Mouse (Mus musculus): ENCODE results near the gene Dscaml1. TPM values are rescaled to one million over a fixed set of nuclear protein-coding genes. Genes with fewer than 3 reads are reported as not detected.

Gene Dscaml1
- polyA plus RNA-seq, 1 experiment from 2014 or later = 0.55 TPM

DNA sequence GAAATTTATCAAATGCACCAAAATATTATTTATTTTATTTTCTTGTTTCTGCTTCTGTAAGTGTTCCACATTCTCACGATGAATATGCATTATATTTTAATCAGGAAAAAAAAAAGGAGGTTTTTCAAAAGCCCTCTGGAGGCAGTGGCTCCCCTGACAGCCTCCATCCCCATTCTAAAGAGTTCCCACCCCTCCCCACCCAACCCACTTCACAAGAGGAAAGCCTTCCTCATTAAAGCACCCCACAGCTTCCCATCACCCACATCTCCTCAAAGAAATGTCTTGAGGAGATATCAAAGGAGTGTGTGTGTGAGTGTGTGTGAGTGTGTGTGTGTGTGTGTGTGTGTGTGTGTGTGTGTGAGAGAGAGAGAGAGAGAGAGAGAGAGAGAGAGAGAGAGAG is 188.2 kb downstream of the Dscaml1 start:
- ATAC-seq (ENCODE audit: insufficient number of reproducible peaks, insufficient read depth, low FRiP score, low read depth) = no peak
- no peak overlapping the region for H3K27ac ChIP-seq (replicated peaks in 1 of 2; ENCODE audit: control insufficient read depth in 1 of 2, insufficient read depth in 1 of 2, low read depth in 2 of 2, low read length in 2 of 2)
- no peaks in the 10 kb centered on the region for H3K4me1 ChIP-seq (ENCODE audit: control insufficient read depth in 2 of 2, insufficient read depth in 2 of 2, low read length in 2 of 2)
- WGBS = 74% methylated on average over 1 of the region's 1 CpGs
- H3K27me3 ChIP-seq (ENCODE audit: control insufficient read depth, insufficient read depth, low read length) = 0 out of 2 replicates have a peak, but pooled peaks cover 3% of the 10 kb centered on the region
- no peak overlapping the region for H3K4me3 ChIP-seq (ENCODE audit: control insufficient read depth in 1 of 2, insufficient read depth in 1 of 2, low read depth in 1 of 2, low read length in 2 of 2)
- H3K36me3 ChIP-seq (ENCODE audit: control insufficient read depth, insufficient read depth, low read length) = no peaks in the 10 kb centered on the region
- H3K9me3 ChIP-seq (ENCODE audit: control insufficient read depth, low read length) = no peaks in the 10 kb centered on the region
- no peak overlapping the region for H3K4me2 ChIP-seq (ENCODE audit: low read length)
- no peak overlapping the region for H3K9ac ChIP-seq (ENCODE audit: low read length)

DNA sequence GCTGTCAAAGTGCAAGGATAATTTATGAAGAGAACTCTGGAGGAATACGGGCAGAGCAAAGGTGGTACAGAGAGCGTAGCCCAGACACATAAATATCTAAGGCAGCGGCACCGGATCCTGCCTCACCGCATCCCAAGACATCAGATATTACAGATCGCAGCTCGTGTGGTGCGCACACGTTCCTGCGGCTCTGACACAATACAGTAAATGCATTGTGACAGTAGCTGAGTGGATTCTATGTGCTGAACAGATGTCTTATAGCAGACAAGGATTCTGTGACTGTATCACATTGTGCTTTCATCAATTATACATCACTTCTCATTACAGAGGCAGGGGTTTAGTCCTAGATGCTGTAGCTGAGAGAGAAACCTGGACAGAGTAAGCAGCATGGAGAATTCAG is 191.5 kb downstream of the Dscaml1 start:
- Histone ChIP-seq H3K4me3 (ENCODE audit: control insufficient read depth in 1 of 2, insufficient read depth in 1 of 2, low read depth in 1 of 2, low read length in 2 of 2) (no peak overlapping the region), H3K4me1 (ENCODE audit: control insufficient read depth in 2 of 2, insufficient read depth in 2 of 2, low read length in 2 of 2) (no peaks in the 10 kb centered on the region), H3K36me3 (ENCODE audit: control insufficient read depth, insufficient read depth, low read length) (no peaks in the 10 kb centered on the region), H3K9ac (ENCODE audit: low read length) (no peak overlapping the region), H3K27me3 (ENCODE audit: control insufficient read depth, insufficient read depth, low read length) (0 out of 2 replicates have a peak, but pooled peaks cover 3% of the 10 kb centered on the region), H3K4me2 (ENCODE audit: low read length) (no peak overlapping the region), H3K9me3 (ENCODE audit: control insufficient read depth, low read length) (no peaks in the 10 kb centered on the region), H3K27ac (replicated peaks in 1 of 2; ENCODE audit: control insufficient read depth in 1 of 2, insufficient read depth in 1 of 2, low read depth in 2 of 2, low read length in 2 of 2) (no peak overlapping the region)
- WGBS = 89% methylated on average over 10 of the region's 10 CpGs
- ATAC-seq (ENCODE audit: insufficient number of reproducible peaks, insufficient read depth, low FRiP score, low read depth) = no peak

DNA sequence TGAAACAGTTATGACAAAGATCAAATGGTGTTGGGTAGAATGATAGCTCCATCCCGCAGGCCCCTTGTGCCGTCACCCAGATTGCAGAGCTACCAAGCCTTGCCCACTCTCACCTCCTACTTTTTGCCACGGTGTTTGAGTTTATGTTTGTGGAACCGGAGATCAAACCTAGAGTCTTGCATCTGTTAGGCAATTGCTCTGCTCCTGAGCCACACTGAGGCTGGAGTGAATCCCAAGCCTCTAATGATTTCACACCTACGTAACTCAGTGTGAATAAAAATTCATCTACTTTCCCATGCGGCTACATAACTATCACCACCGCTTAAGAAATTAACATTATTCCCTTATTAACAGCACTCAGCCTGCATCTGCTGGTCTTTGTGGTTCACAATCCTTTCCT is 192.0 kb downstream of the Dscaml1 start:
- Histone ChIP-seq H3K4me1 (ENCODE audit: control insufficient read depth in 2 of 2, insufficient read depth in 2 of 2, low read length in 2 of 2) (no peaks in the 10 kb centered on the region), H3K4me2 (ENCODE audit: low read length) (no peak overlapping the region), H3K4me3 (ENCODE audit: control insufficient read depth in 1 of 2, insufficient read depth in 1 of 2, low read depth in 1 of 2, low read length in 2 of 2) (no peak overlapping the region), H3K36me3 (ENCODE audit: control insufficient read depth, insufficient read depth, low read length) (no peaks in the 10 kb centered on the region), H3K9ac (ENCODE audit: low read length) (no peak overlapping the region), H3K9me3 (ENCODE audit: control insufficient read depth, low read length) (no peaks in the 10 kb centered on the region), H3K27ac (replicated peaks in 1 of 2; ENCODE audit: control insufficient read depth in 1 of 2, insufficient read depth in 1 of 2, low read depth in 2 of 2, low read length in 2 of 2) (no peak overlapping the region), H3K27me3 (ENCODE audit: control insufficient read depth, insufficient read depth, low read length) (0 out of 2 replicates have a peak, but pooled peaks cover 3% of the 10 kb centered on the region)
- no peak for ATAC-seq (ENCODE audit: insufficient number of reproducible peaks, insufficient read depth, low FRiP score, low read depth)
- 81% methylated on average over 7 of the region's 7 CpGs for WGBS

- WGBS = 56% methylated on average over 9 of the region's 9 CpGs
- no peaks in the 10 kb centered on the region for H3K9me3 ChIP-seq (ENCODE audit: control insufficient read depth, low read length)
- H3K27ac ChIP-seq (replicated peaks in 1 of 2; ENCODE audit: control insufficient read depth in 1 of 2, insufficient read depth in 1 of 2, low read depth in 2 of 2, low read length in 2 of 2) = no peak overlapping the region
- H3K27me3 ChIP-seq (ENCODE audit: control insufficient read depth, insufficient read depth, low read length) = peaks cover 8% of the 10 kb centered on the region; the same call in 1 of the 2 replicates
- H3K36me3 ChIP-seq (ENCODE audit: control insufficient read depth, insufficient read depth, low read length) = no peaks in the 10 kb centered on the region
- ATAC-seq (ENCODE audit: insufficient number of reproducible peaks, insufficient read depth, low FRiP score, low read depth) = no peak
- no peaks in the 10 kb centered on the region for H3K4me1 ChIP-seq (ENCODE audit: control insufficient read depth in 2 of 2, insufficient read depth in 2 of 2, low read length in 2 of 2)
- no peak overlapping the region for H3K4me2 ChIP-seq (ENCODE audit: low read length)
- H3K9ac ChIP-seq (ENCODE audit: low read length) = no peak overlapping the region
- no peak overlapping the region for H3K4me3 ChIP-seq (ENCODE audit: control insufficient read depth in 1 of 2, insufficient read depth in 1 of 2, low read depth in 1 of 2, low read length in 2 of 2)
These were observed 193.6 kb downstream of the Dscaml1 start for GRCm38 (mm10) chr9:45620049-45620448.

- no peak overlapping the region for H3K4me2 ChIP-seq (ENCODE audit: low read length)
- H3K27ac ChIP-seq (replicated peaks in 1 of 2; ENCODE audit: control insufficient read depth in 1 of 2, insufficient read depth in 1 of 2, low read depth in 2 of 2, low read length in 2 of 2) = no peak overlapping the region
- WGBS = 91% methylated on average over 4 of the region's 4 CpGs
- H3K4me1 ChIP-seq (ENCODE audit: control insufficient read depth in 2 of 2, insufficient read depth in 2 of 2, low read length in 2 of 2) = no peaks in the 10 kb centered on the region
- no peaks in the 10 kb centered on the region for H3K9me3 ChIP-seq (ENCODE audit: control insufficient read depth, low read length)
- H3K27me3 ChIP-seq (ENCODE audit: control insufficient read depth, insufficient read depth, low read length) = peaks cover 8% of the 10 kb centered on the region; the same call in 1 of the 2 replicates
- H3K36me3 ChIP-seq (ENCODE audit: control insufficient read depth, insufficient read depth, low read length) = no peaks in the 10 kb centered on the region
- ATAC-seq (ENCODE audit: insufficient number of reproducible peaks, insufficient read depth, low FRiP score, low read depth) = no peak
- no peak overlapping the region for H3K9ac ChIP-seq (ENCODE audit: low read length)
- no peak overlapping the region for H3K4me3 ChIP-seq (ENCODE audit: control insufficient read depth in 1 of 2, insufficient read depth in 1 of 2, low read depth in 1 of 2, low read length in 2 of 2)
These were observed 194.5 kb downstream of the Dscaml1 start for GRCm38 (mm10) chr9:45620920-45621319.

GRCm38 (mm10) chr9:45625889-45626446 is 199.5 kb downstream of the Dscaml1 start:
- no peaks in the 10 kb centered on the region for H3K4me1 ChIP-seq (ENCODE audit: control insufficient read depth in 2 of 2, insufficient read depth in 2 of 2, low read length in 2 of 2)
- no peak overlapping the region for H3K4me3 ChIP-seq (ENCODE audit: control insufficient read depth in 1 of 2, insufficient read depth in 1 of 2, low read depth in 1 of 2, low read length in 2 of 2)
- H3K36me3 ChIP-seq (ENCODE audit: control insufficient read depth, insufficient read depth, low read length) = no peaks in the 10 kb centered on the region
- H3K9ac ChIP-seq (ENCODE audit: low read length) = no peak overlapping the region
- ATAC-seq (ENCODE audit: insufficient number of reproducible peaks, insufficient read depth, low FRiP score, low read depth) = no peak
- H3K27me3 ChIP-seq (ENCODE audit: control insufficient read depth, insufficient read depth, low read length) = peaks cover 8% of the 10 kb centered on the region; the same call in 1 of the 2 replicates
- H3K9me3 ChIP-seq (ENCODE audit: control insufficient read depth, low read length) = no peaks in the 10 kb centered on the region
- no peak overlapping the region for H3K4me2 ChIP-seq (ENCODE audit: low read length)
- no peak overlapping the region for H3K27ac ChIP-seq (replicated peaks in 1 of 2; ENCODE audit: control insufficient read depth in 1 of 2, insufficient read depth in 1 of 2, low read depth in 2 of 2, low read length in 2 of 2)
- WGBS = 71% methylated on average over 6 of the region's 6 CpGs

DNA sequence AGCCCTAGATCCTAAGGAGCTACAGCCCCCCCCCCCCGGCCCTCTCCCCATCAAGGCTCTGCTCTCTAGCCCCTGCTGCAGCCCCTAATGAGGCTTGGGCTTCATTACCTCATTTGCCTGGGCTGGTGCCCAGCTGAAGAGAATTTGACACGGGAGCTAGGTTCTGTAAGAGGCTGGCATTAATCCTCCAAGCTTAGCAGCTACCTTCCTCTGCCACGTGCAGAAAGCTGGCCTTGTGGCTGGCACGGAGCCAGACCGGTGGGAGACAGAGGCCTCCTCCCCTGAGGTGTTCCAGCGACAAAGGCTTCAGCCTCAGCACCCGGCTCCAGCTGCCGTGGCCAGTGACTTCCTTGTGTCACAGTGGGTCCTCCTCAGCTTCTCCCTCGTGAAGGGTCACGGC is 206.1 kb downstream of the Dscaml1 start:
- peaks cover 3 to 8% of the 10 kb centered on the region in 2 experiments; a peak in 2 of 4 replicates for H3K4me1 ChIP-seq (ENCODE audit: control insufficient read depth in 2 of 2, insufficient read depth in 2 of 2, low read length in 2 of 2)
- 31% methylated on average over 10 of the region's 10 CpGs for WGBS
- H3K9ac ChIP-seq (ENCODE audit: low read length) = no peak overlapping the region
- ATAC-seq (ENCODE audit: insufficient number of reproducible peaks, insufficient read depth, low FRiP score, low read depth) = 0 out of 2 replicates have a peak, but pooled peaks have one; percentile 43
- no peaks in the 10 kb centered on the region for H3K9me3 ChIP-seq (ENCODE audit: control insufficient read depth, low read length)
- H3K27ac ChIP-seq (replicated peaks in 1 of 2; ENCODE audit: control insufficient read depth in 1 of 2, insufficient read depth in 1 of 2, low read depth in 2 of 2, low read length in 2 of 2) = no peak overlapping the region
- H3K27me3 ChIP-seq (ENCODE audit: control insufficient read depth, insufficient read depth, low read length) = no peaks in the 10 kb centered on the region
- no peak overlapping the region for H3K4me3 ChIP-seq (ENCODE audit: control insufficient read depth in 1 of 2, insufficient read depth in 1 of 2, low read depth in 1 of 2, low read length in 2 of 2)
- H3K4me2 ChIP-seq (ENCODE audit: low read length) = no peak overlapping the region
- no peaks in the 10 kb centered on the region for H3K36me3 ChIP-seq (ENCODE audit: control insufficient read depth, insufficient read depth, low read length)

GRCm38 (mm10) chr9:45633036-45633435 is 206.6 kb downstream of the Dscaml1 start:
- WGBS = 42% methylated on average over 2 of the region's 2 CpGs
- Histone ChIP-seq H3K27ac (replicated peaks in 1 of 2; ENCODE audit: control insufficient read depth in 1 of 2, insufficient read depth in 1 of 2, low read depth in 2 of 2, low read length in 2 of 2) (no peak overlapping the region), H3K4me2 (ENCODE audit: low read length) (no peak overlapping the region), H3K4me3 (ENCODE audit: control insufficient read depth in 1 of 2, insufficient read depth in 1 of 2, low read depth in 1 of 2, low read length in 2 of 2) (no peak overlapping the region), H3K4me1 (ENCODE audit: control insufficient read depth in 2 of 2, insufficient read depth in 2 of 2, low read length in 2 of 2) (peaks cover 3 to 8% of the 10 kb centered on the region in 2 experiments; a peak in 2 of 4 replicates), H3K27me3 (ENCODE audit: control insufficient read depth, insufficient read depth, low read length) (no peaks in the 10 kb centered on the region), H3K9ac (ENCODE audit: low read length) (no peak overlapping the region), H3K36me3 (ENCODE audit: control insufficient read depth, insufficient read depth, low read length) (no peaks in the 10 kb centered on the region), H3K9me3 (ENCODE audit: control insufficient read depth, low read length) (no peaks in the 10 kb centered on the region)
- no peak for ATAC-seq (ENCODE audit: insufficient number of reproducible peaks, insufficient read depth, low FRiP score, low read depth)
